Mouse (Mus musculus): ENCODE results near the gene Gpr87.

- TF ChIP-seq CTCF (IDR thresholded peaks at IDR 0.05) (no peak), EP300 (IDR thresholded peaks at IDR 0.05) (no peak)
These were observed 61.7 kb downstream of the Gpr87 start for GRCm38 (mm10) chr3:59133189-59133588.

Data from lung, postnatal 0 days (tissue).